Mouse (Mus musculus) hindbrain, embryonic 14.5 days (tissue): ENCODE data around the gene Trim69. TPM values are rescaled to one million over a fixed set of nuclear protein-coding genes. Genes with fewer than 3 reads are reported as not detected.

ENCODE experiments used
- ATAC-seq: fragments of 200-750 bp; cut with Nextera tagmentation; 2 replicates; pipeline ENCODE4 v1.8.0; 2017; ENCODE audit warnings: moderate number of reproducible peaks, mild to moderate bottlenecking, moderate TSS enrichment, moderate library complexity; ENCODE audit not compliant: low FRiP score
- DNase-seq: peaks from one replicate; pipeline ENCODE4 v3.0.0-alpha.2; 2015; ENCODE audit warnings: low spot score
- H3K27ac ChIP-seq: fragments of 300-500 bp; sonication (generic); 2 replicates; pipeline ENCODE4 v1.5.1; 2014; ENCODE audit warnings: mild to moderate bottlenecking, moderate library complexity
- H3K27me3 ChIP-seq: fragments of 300-500 bp; sonication (generic); 2 replicates; pipeline ENCODE4 v1.6.1; 2014; ENCODE audit warnings: mild to moderate bottlenecking, low read length, mixed read lengths; ENCODE audit not compliant: control insufficient read depth, insufficient read depth
- H3K36me3 ChIP-seq: fragments of 300-500 bp; sonication (generic); replicated peaks from 2 replicates; pipeline ENCODE4 v1.6.1; 2014; ENCODE audit not compliant: control insufficient read depth, insufficient read depth
- H3K4me1 ChIP-seq: fragments of 300-500 bp; sonication (generic); replicated peaks from 2 replicates; pipeline ENCODE4 v1.6.1; 2014; ENCODE audit warnings: antibody characterized with exemption, low read length, mixed read lengths; ENCODE audit not compliant: control insufficient read depth, insufficient read depth
- H3K4me2 ChIP-seq: fragments of 300-500 bp; sonication (generic); replicated peaks from 2 replicates; pipeline ENCODE4 v1.6.1; 2014; ENCODE audit warnings: mild to moderate bottlenecking, moderate library complexity
- H3K4me3 ChIP-seq: fragments of 300-500 bp; sonication (generic); replicated peaks from 2 replicates; pipeline ENCODE4 v1.5.1; 2014; ENCODE audit warnings: mild to moderate bottlenecking, low read length
- H3K9ac ChIP-seq: fragments of 300-500 bp; sonication (generic); 2 replicates; pipeline ENCODE4 v1.6.1; 2014
- H3K9me3 ChIP-seq: fragments of 300-500 bp; sonication (generic); 2 replicates; pipeline ENCODE4 v1.6.1; 2016; ENCODE audit warnings: low read length; ENCODE audit not compliant: control insufficient read depth
- WGBS: fragments of 180-500 bp; shearing (Covaris S2); extraction: QIAGEN DNeasy Blood & Tissue Kit; methylation state at CpG from one replicate; pipeline ENCODE4 v1.1.7; 2014; 5-methylcytosine and 5-hydroxymethylcytosine counted together
- polyA plus RNA-seq: library from polyadenylated mRNA; unstranded; fragments of >200 nt; fragmentation: Nextera tagmentation; extraction: Ambion mirVana; gene quantifications from 2 replicates; pipeline ENCODE4 v1.2.1, GENCODE M21; 2014

Trim69 gene
- polyA plus RNA-seq, 1 experiment from 2014 or later, result not detected

DNA sequence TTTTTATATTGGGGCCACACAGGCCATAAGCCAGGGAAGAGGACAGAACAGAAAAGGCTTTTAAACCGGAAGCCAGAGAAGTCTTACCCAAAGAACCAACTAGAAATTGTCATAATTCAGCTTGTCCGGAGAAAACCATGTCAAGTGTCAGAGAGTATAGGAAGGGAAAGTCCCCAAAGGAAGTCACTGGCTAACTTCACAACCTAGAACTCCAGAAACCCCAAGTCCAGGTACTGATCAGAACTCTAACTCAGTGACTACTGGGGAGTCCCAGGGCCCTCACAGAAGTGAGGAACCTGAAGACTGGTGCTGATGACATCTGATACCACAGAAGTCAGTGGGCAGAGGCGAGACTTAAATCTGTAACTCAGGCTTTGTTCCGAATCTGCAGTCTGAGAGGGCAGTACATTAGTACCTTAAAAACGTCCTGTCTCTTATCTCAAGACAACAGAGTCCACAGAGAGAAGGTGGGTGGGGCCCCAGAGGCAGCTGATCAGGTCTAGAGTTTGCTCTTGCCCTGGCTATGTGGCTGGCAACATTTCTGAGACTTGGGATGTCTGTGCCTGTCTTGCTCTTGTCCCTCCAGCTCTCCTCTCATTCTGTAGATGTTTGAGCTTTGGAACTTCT is 22.5 kb upstream of the Trim69 start:
- DNase-seq (no peak), ATAC-seq (no peak)
- H3K27ac ChIP-seq, result no peak overlapping the region
- H3K9me3 ChIP-seq, result no peaks in the 10 kb centered on the region
- WGBS, result 71% methylated on average over 5 of the region's 5 CpGs
- H3K27me3 ChIP-seq, result no peaks in the 10 kb centered on the region
- H3K36me3 ChIP-seq, result no peaks in the 10 kb centered on the region
- H3K4me3 ChIP-seq, result no peak overlapping the region
- no peak overlapping the region for H3K9ac ChIP-seq
- no peaks in the 10 kb centered on the region for H3K4me1 ChIP-seq
- H3K4me2 ChIP-seq, result no peak overlapping the region

DNA sequence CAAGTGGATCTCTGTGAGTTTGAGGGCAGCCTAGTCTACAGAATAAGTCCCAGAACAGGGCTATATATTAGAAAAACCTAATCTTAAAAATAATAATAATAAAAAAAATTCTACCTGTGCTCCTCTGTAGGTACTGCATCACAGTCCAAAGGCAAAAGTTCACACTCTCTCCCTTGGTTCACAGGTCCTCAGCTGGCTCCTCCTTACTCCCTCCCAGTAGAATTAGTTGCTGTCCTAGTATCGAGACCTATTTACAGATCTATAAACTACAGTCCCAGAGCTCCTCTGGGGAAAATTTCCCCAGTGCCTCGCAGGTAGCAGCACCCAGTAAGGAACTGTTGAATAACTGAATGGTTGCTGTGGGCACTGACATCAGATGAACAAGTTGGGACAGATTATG is 19.7 kb upstream of the Trim69 start:
- Histone ChIP-seq H3K27ac (no peak overlapping the region), H3K4me2 (no peak overlapping the region), H3K4me3 (no peak overlapping the region), H3K27me3 (no peaks in the 10 kb centered on the region), H3K4me1 (no peaks in the 10 kb centered on the region), H3K9ac (no peak overlapping the region), H3K36me3 (no peaks in the 10 kb centered on the region), H3K9me3 (no peaks in the 10 kb centered on the region)
- WGBS, result 84% methylated on average over 2 of the region's 2 CpGs
- DNase-seq, result no peak
- ATAC-seq, result no peak

DNA sequence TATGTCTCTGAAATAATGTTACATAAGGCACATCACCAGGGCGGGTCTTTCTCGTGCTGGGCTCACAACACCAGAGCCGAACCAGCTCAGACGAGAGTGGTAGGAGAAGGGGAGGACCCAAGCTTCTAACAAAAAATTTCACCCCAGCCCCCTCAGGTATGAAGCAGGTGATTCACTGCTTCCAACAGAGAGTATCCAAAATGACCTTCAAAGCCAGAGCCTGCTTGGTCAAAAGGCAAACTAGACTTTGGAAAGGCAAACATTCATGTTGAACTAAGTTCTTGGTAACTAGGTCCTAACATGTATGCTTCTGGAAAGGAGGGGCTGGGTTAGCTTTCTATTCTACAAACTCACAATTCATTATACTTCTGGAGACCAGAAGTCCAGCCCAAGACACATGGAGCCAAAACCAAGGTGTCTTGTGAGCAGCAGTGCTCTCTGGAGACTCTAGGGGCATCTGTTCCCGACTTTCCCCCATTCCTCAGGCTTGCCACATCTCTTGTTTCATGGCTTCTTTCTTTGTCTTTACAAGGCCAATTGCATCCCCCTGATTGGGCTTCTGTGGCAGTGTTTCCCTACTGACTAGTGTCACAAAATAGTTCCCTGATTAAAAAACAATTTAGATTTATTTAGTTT is 19.1 kb upstream of the Trim69 start:
- Histone ChIP-seq H3K36me3 (no peaks in the 10 kb centered on the region), H3K4me3 (no peak overlapping the region), H3K4me2 (no peak overlapping the region), H3K27me3 (no peaks in the 10 kb centered on the region), H3K4me1 (no peaks in the 10 kb centered on the region), H3K9me3 (no peaks in the 10 kb centered on the region), H3K27ac (no peak overlapping the region), H3K9ac (no peak overlapping the region)
- no peak for ATAC-seq
- WGBS, result 85% methylated on average over 5 of the region's 5 CpGs
- no peak for DNase-seq

DNA sequence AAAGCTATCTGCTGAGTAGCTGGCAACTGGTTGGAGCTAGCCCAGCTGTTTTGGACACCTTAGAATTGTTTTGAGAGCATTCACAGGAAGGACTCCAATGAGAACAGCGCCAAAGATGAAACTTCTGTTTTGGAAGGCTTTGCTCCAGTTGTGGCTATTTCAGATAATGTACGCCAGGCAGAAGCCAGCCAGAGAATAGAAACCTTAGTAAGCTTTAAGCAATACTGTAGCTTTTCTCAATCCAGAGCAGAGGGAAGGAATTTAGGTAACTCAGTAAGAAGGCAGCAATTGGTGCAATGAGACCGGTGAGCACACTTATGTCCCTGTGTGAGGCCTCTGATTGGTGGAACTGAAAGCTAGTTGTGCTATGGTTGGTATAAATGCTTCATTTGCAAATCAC is 17.4 kb upstream of the Trim69 start:
- ATAC-seq, result no peak
- no peak overlapping the region for H3K9ac ChIP-seq
- H3K27me3 ChIP-seq, result no peaks in the 10 kb centered on the region
- H3K4me2 ChIP-seq, result no peak overlapping the region
- no peaks in the 10 kb centered on the region for H3K4me1 ChIP-seq
- DNase-seq, result no peak
- H3K36me3 ChIP-seq, result no peaks in the 10 kb centered on the region
- H3K9me3 ChIP-seq, result no peaks in the 10 kb centered on the region
- H3K4me3 ChIP-seq, result no peak overlapping the region
- 96% methylated on average over 3 of the region's 3 CpGs for WGBS
- H3K27ac ChIP-seq, result no peak overlapping the region

DNA sequence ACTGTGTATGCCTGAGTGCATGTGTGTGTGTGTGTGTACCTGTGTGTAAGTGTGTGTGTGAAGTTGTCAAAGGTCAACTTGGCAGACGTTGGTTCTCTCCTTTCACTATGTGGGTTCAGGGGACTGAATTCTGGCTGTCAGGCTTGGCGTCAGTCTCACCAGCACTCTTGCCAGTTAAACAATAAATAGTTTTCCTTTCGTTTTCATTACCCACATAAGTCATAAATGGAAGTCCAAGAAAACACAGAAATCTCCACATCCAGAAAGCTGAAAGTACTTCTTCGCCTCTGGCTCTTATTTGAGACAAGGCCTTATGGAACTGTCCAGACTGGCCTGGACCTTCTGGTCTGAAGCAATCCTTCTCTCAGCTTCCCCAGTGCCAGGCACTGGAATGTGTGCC is 14.7 kb upstream of the Trim69 start:
- no peak overlapping the region for H3K27ac ChIP-seq
- no peaks in the 10 kb centered on the region for H3K9me3 ChIP-seq
- H3K4me1 ChIP-seq, result no peaks in the 10 kb centered on the region
- H3K4me2 ChIP-seq, result no peak overlapping the region
- no peak for ATAC-seq
- 70% methylated on average over 4 of the region's 4 CpGs for WGBS
- H3K4me3 ChIP-seq, result no peak overlapping the region
- no peak overlapping the region for H3K9ac ChIP-seq
- no peak for DNase-seq
- H3K36me3 ChIP-seq, result no peaks in the 10 kb centered on the region
- 0 out of 2 replicates have a peak, but pooled peaks cover 3% of the 10 kb centered on the region for H3K27me3 ChIP-seq

- H3K27ac ChIP-seq, result no peak overlapping the region
- H3K9me3 ChIP-seq, result no peaks in the 10 kb centered on the region
- H3K9ac ChIP-seq, result no peak overlapping the region
- H3K4me2 ChIP-seq, result 0 out of 2 replicates have a peak overlapping the region, but pooled peaks have one; percentile 77
- 0 out of 2 replicates have a peak, but pooled peaks cover 3% of the 10 kb centered on the region for H3K27me3 ChIP-seq
- WGBS, result 68% methylated on average over 6 of the region's 6 CpGs
- no peak overlapping the region for H3K4me3 ChIP-seq
- DNase-seq (no peak), ATAC-seq (no peak)
- H3K4me1 ChIP-seq, result no peaks in the 10 kb centered on the region
- H3K36me3 ChIP-seq, result no peaks in the 10 kb centered on the region
Measured at GRCm38 (mm10) chr2:122146687-122147086, 13.8 kb upstream of the Trim69 start.

GRCm38 (mm10) chr2:122147508-122148241 is 12.8 kb upstream of the Trim69 start, which contains the start of gene B2m:
B2m (plus strand) TSS chr2:122147686.
- Histone ChIP-seq H3K9me3 (no peaks in the 10 kb centered on the region), H3K4me3 (peak within 1 kb of the TSS; percentile 45), H3K36me3 (no peaks in the 10 kb centered on the region), H3K27me3 (0 out of 2 replicates have a peak, but pooled peaks cover 3% of the 10 kb centered on the region), H3K4me1 (no peaks in the 10 kb centered on the region), H3K27ac (peak within 1 kb of the TSS; percentile 40; the same call in 1 of the 2 replicates), H3K9ac (peak within 1 kb of the TSS; percentile 62), H3K4me2 (peak within 1 kb of the TSS; percentile 77)
- DNase-seq, result peak; percentile 96
- ATAC-seq, result peak; percentile 98
- WGBS, result under 1% methylated on average over 40 of the region's 40 CpGs

DNA sequence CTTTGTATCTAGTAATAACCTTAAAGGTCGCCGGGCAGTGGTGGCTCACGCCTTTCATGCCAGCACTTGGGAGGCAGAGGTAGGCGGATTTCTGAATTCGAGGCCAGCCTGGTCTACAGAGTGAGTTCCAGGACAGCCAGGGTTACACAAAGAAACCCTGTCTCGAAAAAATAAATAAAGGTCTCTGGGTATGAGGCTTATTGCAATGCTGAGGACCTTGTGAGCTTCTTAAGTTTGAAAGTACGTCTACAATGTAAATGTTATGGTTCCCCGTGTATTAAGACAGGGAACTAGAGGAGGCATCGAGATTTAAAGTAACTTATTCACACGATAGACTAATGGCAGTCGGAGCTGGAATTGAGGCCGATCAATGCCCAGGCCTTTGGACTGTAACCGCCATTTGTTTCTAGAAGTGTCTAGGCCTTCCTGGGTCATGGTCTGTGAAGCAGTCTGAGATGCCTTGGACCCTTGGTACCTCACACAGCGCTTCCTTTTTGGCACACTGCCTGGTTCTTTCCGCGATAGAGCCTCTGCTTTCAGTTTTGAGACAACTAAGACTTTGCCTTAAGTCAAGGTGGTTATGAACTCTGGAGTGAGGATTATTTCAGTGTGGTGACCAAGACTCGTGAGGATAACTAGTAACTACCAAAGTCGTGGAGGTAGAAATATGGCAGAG is 12.1 kb upstream of the Trim69 start:
- Histone ChIP-seq H3K9ac (peak overlapping the region; percentile 62), H3K4me1 (no peaks in the 10 kb centered on the region), H3K36me3 (no peaks in the 10 kb centered on the region), H3K27ac (no peak overlapping the region), H3K4me2 (peak overlapping the region; percentile 77), H3K9me3 (no peaks in the 10 kb centered on the region), H3K4me3 (peak overlapping the region; percentile 45), H3K27me3 (0 out of 2 replicates have a peak, but pooled peaks cover 3% of the 10 kb centered on the region)
- WGBS, result 35% methylated on average over 18 of the region's 18 CpGs
- DNase-seq (peak; percentile 36), ATAC-seq (no peak)

GRCm38 (mm10) chr2:122149316-122149715 is 11.2 kb upstream of the Trim69 start:
- Histone ChIP-seq H3K27ac (no peak overlapping the region), H3K4me2 (no peak overlapping the region), H3K4me3 (no peak overlapping the region), H3K4me1 (no peaks in the 10 kb centered on the region), H3K27me3 (0 out of 2 replicates have a peak, but pooled peaks cover 3% of the 10 kb centered on the region), H3K9ac (no peak overlapping the region), H3K36me3 (no peaks in the 10 kb centered on the region), H3K9me3 (no peaks in the 10 kb centered on the region)
- WGBS, result 99% methylated on average over 6 of the region's 6 CpGs
- DNase-seq (no peak), ATAC-seq (no peak)
